Mouse (Mus musculus) heart, postnatal 10 days (tissue): ENCODE measurements around the gene Atoh8. TPM values are rescaled to one million over a fixed set of nuclear protein-coding genes. Genes with fewer than 3 reads are reported as not detected.

Source experiments
- DNase-seq, 2 experiments: peaks; one replicate each; pipeline ENCODE4 v3.0.0; 2021
- intact Hi-C: fragments of 180-260 bp; cut with DNase I; formaldehyde crosslinking; loops from one replicate; pipeline ENCODE4 v1.15.1; 2025
- total RNA-seq, 2 experiments: library from RNA; stranded (reverse); gene quantifications; 2 replicates each; pipeline ENCODE4 v1.2.3; 2021

The Atoh8 gene
- total RNA-seq, 2 experiments from 2014 or later, result 8.6 TPM

DNA sequence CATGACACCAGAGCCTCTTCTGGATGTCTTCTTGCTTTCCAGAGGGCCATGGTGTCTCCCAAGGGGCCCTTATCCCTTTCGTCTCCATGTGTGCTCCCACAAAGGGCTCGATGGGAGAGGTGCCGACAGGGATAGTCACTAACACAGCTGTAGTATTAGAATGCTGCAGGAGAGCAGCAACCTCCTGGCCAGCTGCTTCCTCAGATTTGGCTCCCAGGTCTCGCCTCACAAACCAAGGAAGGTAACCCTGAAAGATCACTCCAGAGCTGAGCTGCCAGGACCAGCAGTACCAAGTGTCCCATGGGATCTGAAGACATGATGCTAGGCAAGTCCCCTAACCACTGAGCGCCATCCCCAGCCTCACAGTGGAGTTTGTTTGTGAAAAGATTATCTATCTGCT is 32.6 kb downstream of the Atoh8 start:
- intact Hi-C loops, result no loop called here
- DNase-seq, result no peak

DNA sequence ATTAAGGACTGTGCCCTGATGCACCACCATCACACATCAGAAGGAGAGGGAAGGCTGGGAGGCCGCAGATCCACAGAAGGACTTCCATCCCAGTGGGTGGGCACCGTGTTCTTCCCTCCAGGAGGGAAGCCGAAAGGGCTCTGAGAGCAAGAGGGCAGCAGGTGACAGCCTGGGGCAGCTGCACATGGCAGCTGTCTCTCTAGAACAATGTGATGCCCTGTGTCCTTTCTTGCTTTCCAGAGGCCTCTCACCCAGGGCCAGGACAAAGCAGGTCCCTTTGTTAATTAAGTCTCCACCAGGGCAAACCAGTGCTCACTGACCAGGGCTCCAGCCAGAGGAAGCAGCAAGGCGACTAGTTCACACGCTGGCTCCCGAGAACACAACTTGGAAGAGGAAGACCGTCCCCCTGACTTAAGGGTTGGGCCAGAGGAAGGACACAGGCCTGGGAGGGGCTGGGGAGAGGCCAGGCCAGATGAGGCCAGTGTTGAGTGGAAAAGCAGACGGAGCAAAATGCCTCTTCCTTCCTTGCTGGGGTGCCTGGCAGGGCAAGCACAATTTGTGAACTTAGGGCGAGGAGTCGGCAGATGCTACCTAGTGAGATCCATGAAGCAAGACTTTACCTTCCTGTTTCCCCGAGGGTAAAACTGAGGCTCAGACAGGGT is 34.7 kb downstream of the Atoh8 start:
- intact Hi-C loops, result no loop called here
- DNase-seq, result peak; percentile 54 to 61

DNA sequence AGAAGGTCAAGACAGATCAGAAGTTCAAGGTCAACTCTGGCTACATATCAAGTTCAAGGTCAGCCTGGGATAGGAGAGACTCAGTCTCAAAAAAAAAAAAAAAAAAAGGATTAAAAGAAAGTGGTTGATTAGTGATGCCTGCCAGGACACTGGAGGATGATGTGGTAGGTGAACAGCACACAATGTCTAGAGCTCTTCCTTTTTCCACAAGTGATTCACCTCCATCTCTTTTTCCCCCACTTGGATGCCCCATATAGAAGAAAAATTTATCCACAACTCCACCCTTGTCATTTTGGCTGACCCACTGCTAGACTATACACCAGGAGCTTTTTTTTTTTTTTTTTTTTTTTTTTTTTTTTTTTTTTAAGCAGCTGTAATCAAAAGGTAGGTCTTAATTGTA is 37.9 kb downstream of the Atoh8 start:
- no peak for DNase-seq
- intact Hi-C loops, result no loop called here

DNA sequence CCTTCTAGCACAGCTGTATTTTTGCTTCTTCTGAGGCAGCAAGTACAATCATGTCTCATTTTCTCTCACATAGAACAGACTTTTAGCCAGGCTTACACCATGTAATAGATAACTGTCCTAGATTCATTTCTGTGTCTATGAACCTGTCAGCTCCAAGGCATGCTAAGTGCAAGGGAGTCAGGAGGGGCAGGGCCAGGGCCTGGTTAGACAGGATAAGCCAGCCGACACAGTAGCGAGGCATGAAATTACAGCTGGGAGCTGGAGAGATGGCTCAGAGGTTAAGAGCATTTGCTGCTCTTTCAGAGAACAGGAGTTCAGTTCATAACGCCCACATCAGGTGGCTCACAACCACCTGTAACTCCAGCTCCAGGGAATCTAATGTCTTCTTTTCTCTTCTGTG is 38.7 kb downstream of the Atoh8 start:
- intact Hi-C loops, result no loop called here
- DNase-seq, result no peak

DNA sequence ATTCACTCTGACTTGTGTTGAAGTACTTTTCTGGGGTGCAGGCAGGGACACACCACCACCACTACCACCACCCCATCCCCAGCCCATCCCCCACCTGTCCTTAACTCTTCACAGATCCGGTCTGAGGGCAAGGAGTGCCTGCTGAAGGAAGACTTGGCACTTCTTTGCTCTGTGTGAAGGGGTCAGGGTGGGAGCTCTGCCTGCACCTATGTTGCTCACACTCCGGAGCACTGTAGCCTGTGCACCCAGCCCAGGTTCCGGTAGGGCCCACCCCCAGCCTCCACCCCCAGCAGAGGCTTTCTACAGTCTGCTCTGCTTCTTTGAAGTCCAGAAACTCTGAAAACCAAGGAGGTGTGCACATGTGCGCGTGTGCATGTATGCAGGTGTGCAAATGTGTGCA is 44.8 kb downstream of the Atoh8 start:
- DNase-seq, result no peak
- intact Hi-C loops, result no loop called here

DNA sequence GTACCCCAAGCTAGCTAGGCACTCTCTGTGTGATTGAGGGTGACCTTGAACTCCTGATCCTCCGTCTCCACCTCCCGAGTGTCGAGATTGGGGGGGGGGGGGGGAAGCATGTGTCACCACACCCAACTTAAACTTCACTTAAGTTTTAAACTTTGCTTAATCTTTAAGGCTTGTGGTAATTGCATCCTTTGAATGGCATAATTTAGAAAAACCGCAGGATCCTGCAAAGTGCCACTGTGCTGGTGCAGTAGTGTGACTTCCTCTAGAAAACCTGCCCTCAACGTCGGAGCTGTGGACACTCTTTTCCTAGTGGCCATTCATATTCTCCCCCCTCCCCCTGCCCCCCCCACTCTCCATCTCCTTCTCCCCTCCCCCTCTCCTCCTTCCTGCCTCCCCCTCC is 45.3 kb downstream of the Atoh8 start:
- intact Hi-C loops, result no loop called here

DNA sequence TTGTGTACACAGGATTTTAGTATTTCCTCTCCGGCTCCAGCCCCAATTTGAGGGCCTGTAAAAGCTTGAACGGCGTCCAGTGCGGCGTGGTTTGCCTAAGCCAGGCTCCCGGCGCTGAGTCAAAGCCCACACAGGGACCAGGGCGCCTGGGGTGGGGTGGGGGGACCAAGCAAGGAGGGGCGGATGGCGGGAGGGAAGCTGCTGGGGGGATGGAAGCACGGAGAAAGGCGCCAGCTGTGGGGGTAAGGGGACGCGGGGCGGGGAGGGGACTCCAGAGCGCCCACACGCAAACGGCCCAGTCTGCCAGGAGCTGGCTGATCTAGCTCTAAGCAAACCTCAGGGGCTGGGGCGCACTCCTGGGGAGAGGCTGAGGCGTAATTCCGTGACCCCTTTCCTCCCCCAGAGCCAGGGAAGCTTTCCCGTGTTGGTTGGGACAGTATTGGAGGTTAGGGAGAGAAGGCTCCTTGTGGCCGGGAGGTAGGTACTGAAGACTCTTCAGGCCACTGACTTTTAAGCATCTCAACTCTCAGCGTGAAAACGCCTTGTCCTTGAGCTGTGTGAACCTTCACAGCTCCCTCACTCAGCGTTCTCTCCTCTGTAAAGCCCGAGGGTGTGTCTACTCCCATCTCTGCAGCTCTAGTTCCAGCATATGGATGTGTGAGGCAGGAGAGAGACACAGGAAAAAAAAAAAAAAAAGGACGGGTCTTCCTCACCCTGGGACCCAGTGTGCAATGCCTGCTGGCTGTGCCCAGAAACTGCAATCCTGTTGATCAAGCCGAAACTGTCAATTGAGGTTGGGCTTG is 46.1 kb downstream of the Atoh8 start:
- intact Hi-C loops, result loop anchor here (2.0 kb wide), 1 partner anchor 28 kb away; no protein-coding TSS in a partner anchor
- peak; percentile 54 to 65 for DNase-seq

More for the DNA sequence above, 45.3 kb downstream of the Atoh8 start:
- DNase-seq, result no peak

DNA sequence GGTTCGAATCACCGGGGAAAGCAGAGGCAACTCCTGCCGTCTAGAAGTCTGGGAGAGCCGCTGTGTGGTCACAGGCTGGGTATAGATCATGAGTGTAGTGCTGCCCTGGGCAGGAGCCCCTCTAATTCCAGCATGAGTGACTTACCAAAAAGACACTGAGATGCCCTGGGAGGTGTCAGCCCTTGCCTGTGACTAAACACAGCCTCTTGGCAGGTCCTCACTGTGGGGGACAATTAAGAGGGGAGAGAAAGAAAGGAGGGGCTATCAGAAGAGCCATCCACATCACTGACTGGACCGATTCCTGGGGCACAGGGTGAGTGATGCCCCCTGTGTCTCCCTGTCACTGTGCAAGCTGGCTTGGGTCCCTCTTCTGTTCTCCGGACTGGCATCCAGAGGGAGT is 48.6 kb downstream of the Atoh8 start:
- intact Hi-C loops, result loop anchor here (1.0 kb wide), 2 partner anchors 50 to 74 kb away; no protein-coding TSS in a partner anchor
- no peak for DNase-seq

DNA sequence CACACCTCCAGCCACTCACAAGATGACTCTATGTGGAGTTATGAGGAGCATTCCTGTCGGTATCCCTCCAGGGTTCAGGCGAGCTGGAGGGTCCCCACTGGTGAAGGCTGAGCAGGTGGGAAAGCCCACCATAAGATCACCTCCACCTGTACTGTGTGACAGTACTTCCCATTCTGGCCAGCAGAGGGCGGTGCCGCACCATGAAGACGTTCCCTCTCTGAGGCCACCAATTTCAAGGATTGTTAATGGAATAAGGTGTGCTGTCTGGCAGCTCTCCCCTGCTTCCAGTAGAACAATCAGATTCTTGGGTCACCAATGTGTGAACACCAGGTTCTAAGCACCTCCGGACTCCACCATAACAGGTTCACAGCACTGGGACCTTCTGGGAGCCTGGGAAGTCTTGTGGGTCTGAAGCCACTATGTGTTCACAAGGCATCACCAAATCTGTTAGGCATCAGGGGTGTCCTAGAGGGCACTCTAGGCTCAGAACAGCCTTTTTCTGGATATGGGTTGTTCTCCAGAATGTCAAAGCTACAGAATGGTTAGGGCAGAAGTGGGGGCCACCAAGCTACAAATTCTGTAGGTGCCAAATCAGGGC is 49.4 kb downstream of the Atoh8 start:
- DNase-seq, result peak; percentile 86 to 90
- intact Hi-C loops, result loop anchor here (1.0 kb wide), 3 partner anchors 51 to 133 kb away; no protein-coding TSS in a partner anchor

DNA sequence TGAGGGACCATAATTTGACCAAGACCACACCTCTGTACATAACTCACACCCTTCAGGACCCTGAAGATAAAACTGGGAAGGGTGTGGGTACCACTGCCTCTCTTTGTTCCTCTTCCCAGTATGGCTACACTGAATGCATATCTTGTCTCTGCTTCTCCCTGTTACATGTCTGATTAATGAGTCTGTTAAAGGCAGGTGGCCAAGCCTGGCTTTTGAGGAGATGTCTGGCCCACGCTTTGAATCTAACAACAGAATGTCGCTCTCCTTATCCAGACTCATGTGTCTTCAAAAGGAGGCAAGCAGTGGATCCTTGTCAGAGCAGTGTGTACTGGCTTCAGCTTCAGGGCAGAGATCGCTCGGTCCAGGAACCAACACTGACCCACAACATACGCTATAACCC is 50.8 kb downstream of the Atoh8 start:
- DNase-seq, result no peak
- intact Hi-C loops, result no loop called here

DNA sequence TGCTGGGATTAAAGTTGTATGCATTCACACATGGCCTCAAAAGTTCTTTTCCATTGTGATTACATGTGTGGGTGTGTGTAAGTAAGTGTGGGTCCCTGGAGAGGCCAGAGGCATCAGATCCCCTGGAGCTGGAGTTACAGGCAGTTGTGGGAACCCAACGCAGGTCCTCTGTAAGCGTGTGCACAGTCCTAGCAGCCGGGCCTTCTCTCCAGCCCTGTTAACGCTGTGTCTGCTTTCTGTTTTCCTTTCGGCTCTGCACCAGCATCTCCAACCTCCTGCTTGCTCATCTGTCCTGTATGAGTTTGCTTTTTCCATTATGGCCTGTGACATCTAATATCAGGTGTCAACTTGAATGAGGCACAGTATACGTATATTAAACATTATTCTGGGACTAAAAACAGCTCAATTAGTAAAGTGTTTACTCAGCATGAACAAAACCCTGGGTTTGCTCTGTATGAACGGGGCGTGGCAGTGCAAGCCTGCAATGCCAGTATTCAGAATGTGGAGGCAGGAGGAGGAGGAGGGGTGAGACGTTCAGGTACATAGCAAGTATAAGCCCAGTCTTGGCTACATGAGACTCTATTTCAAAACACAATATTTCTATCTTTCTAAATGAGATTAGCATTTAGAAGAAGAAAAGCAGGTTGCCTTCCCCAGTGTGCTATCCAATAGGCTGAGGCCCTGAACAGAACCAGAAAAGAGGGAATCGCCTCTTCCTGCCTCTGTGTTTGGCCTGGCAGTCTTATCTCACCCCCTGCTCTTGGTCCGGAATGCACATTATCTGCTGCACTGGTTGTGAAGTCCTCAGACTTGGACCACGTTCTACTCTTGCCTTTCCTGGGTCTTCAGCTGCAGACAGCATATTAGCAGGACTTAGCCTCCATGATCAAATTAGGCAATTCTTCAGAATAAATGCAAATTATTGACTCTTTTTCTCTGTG is 55.5 kb downstream of the Atoh8 start:
- intact Hi-C loops, result no loop called here
- DNase-seq, result no peak

DNA sequence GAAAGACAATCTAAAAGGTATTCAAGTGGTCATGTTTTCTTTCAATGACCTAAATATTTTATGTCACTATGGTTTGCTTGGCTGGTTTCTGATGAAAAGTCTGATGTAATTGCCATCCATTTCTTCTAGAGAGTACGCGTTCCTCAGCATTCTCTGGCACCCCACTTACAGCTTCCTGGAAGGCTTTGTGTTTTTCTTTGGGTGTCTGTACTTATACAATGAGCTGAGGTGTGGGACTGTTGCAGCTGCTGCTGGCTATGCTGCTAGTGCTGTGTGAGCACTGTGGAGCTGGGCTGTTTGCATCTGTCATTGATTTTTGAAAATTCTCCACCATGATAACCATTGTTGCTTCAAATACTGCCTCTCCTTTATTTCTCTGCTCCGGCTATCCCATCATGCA is 56.4 kb downstream of the Atoh8 start:
- intact Hi-C loops, result no loop called here

DNA sequence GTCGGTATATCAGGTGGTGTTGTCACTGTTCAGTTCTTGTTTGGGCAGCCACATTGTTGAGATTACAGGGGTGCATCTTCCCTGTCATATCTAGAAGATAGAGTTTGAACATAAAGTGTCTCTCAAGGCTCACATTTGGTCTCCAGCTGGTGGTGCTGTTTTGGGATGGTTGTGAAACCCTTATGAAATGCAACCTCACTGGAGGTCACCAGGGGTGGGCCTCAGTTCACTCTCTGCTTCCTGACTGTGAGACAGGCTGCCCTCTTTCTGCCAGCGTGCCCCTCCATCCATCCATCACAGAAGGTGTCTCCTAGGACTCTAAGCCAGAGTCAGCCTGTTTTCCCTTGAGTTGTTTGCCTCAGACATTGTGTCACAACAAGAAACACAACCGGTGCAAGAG is 58.0 kb downstream of the Atoh8 start:
- intact Hi-C loops, result no loop called here
- no peak for DNase-seq

More for the DNA sequence above, 56.4 kb downstream of the Atoh8 start:
- no peak for DNase-seq

DNA sequence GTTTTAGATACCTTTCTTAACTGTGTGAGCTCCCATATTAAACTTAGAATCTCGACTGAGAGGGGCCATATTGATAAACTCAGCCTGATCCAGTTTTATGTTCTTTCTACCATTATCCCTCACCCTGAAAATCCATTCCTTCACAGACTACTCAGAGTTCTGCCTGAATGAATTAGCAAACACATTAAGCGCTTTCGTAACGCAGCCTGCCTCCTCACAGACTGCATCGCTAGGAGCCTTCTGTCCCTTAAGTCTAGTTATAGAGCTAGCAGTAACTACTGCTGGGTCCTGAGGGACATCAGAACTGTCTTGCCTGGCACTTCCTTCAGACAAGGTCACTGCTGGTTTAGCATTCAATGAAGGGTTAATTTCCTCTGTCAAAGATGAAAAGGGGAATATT is 59.4 kb downstream of the Atoh8 start:
- intact Hi-C loops, result no loop called here
- DNase-seq, result no peak

DNA sequence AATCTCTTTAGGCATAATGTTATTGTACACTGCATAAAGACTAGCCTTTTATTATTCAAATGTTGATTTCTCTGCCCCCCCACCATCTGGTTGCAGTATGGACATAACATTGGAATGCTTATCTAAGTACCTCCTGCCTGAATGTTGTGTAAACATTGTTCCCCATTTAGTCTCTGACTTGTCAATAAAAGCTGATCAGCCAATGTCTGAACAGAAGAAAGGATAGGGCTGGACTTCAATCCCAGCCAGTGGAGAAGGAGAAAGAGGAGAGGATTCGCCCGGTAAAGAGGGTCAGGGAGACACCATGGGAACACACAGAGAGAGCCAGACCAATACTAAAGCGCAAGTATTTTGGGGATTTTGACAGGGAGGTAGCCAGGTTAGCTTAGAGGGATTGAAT is 60.0 kb downstream of the Atoh8 start:
- intact Hi-C loops, result no loop called here
- no peak for DNase-seq

DNA sequence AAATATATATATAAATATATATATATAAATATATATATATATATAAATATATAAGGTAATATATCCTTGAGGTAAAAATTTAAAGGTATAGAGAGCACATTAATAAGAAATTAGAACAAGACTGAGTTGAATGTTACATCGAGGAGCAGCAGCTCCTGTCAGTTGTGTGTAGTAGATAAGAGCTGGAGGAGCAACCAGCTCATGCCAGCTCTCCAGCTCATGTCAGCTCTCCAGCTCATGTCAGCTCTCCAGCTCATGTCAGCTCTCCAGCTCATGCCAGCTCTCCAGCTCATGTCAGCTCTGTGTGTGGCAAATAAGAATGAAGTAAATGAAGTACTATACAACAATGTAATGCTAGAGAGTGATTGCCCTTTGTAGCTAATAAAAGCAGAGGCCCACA is 62.0 kb downstream of the Atoh8 start:
- no peak for DNase-seq
- intact Hi-C loops, result no loop called here

DNA sequence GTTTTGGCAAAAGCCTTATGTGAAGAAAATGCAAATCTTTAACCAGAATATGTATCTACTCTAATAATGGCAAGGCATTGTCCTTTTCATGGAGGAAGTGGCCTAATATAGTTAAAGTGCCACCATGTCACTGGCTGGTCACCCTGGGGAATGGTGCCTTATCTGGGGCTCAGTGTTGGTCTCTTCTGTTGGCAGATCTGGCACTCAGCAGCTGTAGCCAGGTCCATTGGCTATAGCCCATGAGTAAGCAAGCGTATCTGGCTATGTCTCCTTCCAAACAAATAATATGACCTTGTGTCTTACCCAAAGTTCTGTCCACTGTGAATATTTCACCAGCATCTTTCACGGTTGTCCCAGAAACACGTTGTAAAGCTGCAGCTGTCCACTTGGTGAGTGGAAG is 64.0 kb downstream of the Atoh8 start:
- no peak for DNase-seq

DNA sequence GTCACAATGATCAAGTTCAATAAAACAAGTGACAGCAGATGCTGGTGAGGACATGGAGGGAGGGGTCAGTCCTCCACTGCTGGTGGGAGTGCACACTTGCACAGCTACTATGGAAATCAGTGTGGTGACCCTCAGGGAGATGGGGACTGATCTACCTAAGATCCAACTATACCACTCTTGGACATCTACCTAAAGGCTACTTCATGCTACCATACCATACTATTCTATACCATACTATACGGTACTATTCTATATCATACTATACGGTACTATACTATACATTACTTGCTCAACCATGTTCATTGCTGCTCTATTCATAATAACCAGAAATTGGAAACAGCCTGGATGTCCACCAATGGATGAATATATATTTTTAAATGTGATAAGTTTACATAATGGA is 69.5 kb downstream of the Atoh8 start:
- intact Hi-C loops, result loop anchor here (1.0 to 10.0 kb wide), 4 partner anchors 67 to 301 kb away; partner anchors contain the start of genes Polr1a and Ptcd3
- no peak for DNase-seq

More for the DNA sequence above, 64.0 kb downstream of the Atoh8 start:
- intact Hi-C loops, result no loop called here

DNA sequence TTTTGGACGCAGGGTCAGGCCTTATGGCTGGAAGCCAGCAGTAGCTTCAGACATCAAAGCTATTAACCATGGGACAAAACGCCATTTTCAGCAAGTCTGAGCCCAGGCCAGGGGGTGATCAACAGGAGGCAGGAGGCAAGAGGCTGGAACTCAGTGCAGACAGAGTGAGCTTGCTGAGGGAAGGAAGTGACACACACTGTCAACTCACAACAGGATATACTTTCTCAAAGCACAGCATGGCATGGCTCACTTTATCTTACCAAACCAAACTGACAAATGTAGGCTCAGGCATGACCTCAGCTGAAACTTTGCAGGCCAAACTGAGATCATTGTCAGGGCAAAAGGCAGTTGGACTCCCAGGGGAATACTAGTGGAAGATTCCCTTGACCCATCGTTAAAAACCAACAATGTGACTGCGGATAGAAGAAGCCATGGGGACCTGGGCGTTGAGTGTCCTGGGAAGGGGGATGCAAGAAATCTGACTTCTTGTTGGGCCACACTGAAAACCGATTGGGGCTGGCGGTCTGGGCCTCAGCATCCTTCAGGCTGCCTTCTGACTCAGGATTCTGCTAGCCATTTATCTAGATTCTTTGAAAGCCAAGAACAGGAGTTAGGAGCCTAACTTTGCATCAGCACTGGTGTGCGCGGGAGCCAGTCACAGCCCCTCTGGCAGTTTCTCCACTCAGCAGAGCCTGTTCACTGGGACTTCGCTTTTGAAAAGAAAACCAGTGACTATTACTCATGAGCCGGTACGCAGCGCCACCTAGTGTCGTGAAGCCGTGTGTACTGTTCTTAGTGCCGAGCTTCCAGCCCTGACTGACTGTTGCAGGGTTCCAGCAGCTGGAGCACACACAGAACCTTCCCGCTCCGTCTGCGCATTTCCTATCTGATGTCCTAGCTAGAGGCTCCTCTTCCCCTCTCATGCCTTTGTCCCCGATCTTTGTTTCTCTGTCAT is 70.8 kb downstream of the Atoh8 start:
- peak; percentile 91 to 94 for DNase-seq
- intact Hi-C loops, result loop anchor here (1.0 to 10.0 kb wide), 4 partner anchors 66 to 300 kb away; partner anchors contain the start of genes Polr1a and Ptcd3
